Mouse (Mus musculus) liver, embryonic 14.5 days (tissue): ENCODE data around the gene N4bp3. TPM values are rescaled to one million over a fixed set of nuclear protein-coding genes. Genes with fewer than 3 reads are reported as not detected.
"Not testable (repeated sequence)": the region's sequence is repeated elsewhere in the genome, so short reads cannot be mapped to it uniquely, and the experiment has no call there.

Experiments used
- ATAC-seq: fragments of 200-750 bp; cut with Nextera tagmentation; 2 replicates; pipeline ENCODE4 v1.8.0; 2017; ENCODE audit warnings: moderate number of reproducible peaks, mild to moderate bottlenecking, moderate library complexity; ENCODE audit not compliant: insufficient read depth
- DNase-seq, 3 experiments: peaks; one replicate each; pipeline ENCODE4 v3.0.0-alpha.2; 2012 to 2013; ENCODE audit warnings: low read depth in 3 of 3, low spot score in 3 of 3
- H3K27ac ChIP-seq: fragments of 300-500 bp; sonication (generic); 2 replicates; pipeline ENCODE4 v1.5.1; 2014; ENCODE audit warnings: moderate library complexity, mild to moderate bottlenecking, control low read depth, inconsistent platforms
- H3K27me3 ChIP-seq: fragments of 300-500 bp; sonication (generic); 2 replicates; pipeline ENCODE4 v1.6.1; 2014; ENCODE audit warnings: mild to moderate bottlenecking, low read length, moderate library complexity; ENCODE audit not compliant: control insufficient read depth, insufficient read depth
- H3K36me3 ChIP-seq: fragments of 300-500 bp; sonication (generic); replicated peaks from 2 replicates; pipeline ENCODE4 v1.6.1; 2014; ENCODE audit warnings: low read depth; ENCODE audit not compliant: control insufficient read depth, insufficient read depth
- H3K4me1 ChIP-seq, 2 experiments: fragments of 200-500 bp in 1 of 2; fragments of 300-500 bp in 1 of 2; sonication (generic) in 1 of 2; replicated peaks; 2 replicates each; pipeline ENCODE4 v1.6.1; 2012 to 2014; ENCODE audit warnings: antibody characterized with exemption in 1 of 2, inconsistent platforms in 1 of 2, low read length in 1 of 2; ENCODE audit not compliant: control insufficient read depth in 2 of 2, insufficient read depth in 2 of 2
- H3K4me2 ChIP-seq: fragments of 300-500 bp; sonication (generic); 2 replicates; pipeline ENCODE4 v1.6.1; 2014; ENCODE audit warnings: low read depth, mild to moderate bottlenecking, control low read depth, moderate library complexity
- H3K4me3 ChIP-seq, 2 experiments: fragments of 200-500 bp in 1 of 2; fragments of 300-500 bp in 1 of 2; sonication (generic) in 1 of 2; 2 replicates each; pipeline ENCODE4 v1.5.1; 2012 to 2014; ENCODE audit warnings: low read depth in 2 of 2, low read length in 2 of 2, mild to moderate bottlenecking in 2 of 2, control low read depth in 1 of 2, inconsistent platforms in 1 of 2, moderate library complexity in 1 of 2; ENCODE audit not compliant: insufficient read depth in 1 of 2
- H3K9ac ChIP-seq: fragments of 300-500 bp; sonication (generic); replicated peaks from 2 replicates; pipeline ENCODE4 v1.6.1; 2014; ENCODE audit warnings: mild to moderate bottlenecking, control low read depth, moderate library complexity
- H3K9me3 ChIP-seq: fragments of 300-500 bp; sonication (generic); 2 replicates; pipeline ENCODE4 v1.6.1; 2016; ENCODE audit warnings: low read length, mixed read lengths; ENCODE audit not compliant: control insufficient read depth
- CTCF ChIP-seq: IDR thresholded peaks from 2 replicates; pipeline ENCODE4 v1.5.1; 2016; ENCODE audit warnings: antibody characterized with exemption, low read depth, control low read depth
- EP300 ChIP-seq: IDR thresholded peaks from 2 replicates; pipeline ENCODE4 v1.6.1; 2016; ENCODE audit warnings: antibody characterized with exemption, low read depth
- WGBS: fragments of 180-500 bp; shearing (Covaris S2); extraction: QIAGEN DNeasy Blood & Tissue Kit; methylation state at CpG from one replicate; pipeline ENCODE4 v1.1.7; 2014; ENCODE audit not compliant: insufficient replicate concordance; 5-methylcytosine and 5-hydroxymethylcytosine counted together
- polyA plus RNA-seq, 2 experiments: library from polyadenylated mRNA; depleted of rRNA in 1 of 2; stranded (reverse) in 1 of 2; unstranded in 1 of 2; fragments of >200 nt; fragmentation: Nextera tagmentation in 1 of 2; extraction: Ambion mirVana in 1 of 2; gene quantifications; 2 replicates each; pipeline versions ENCODE4 v1.2.1 to v1.2.3; 2012 to 2014

Gene N4bp3
- polyA plus RNA-seq, 2 experiments, result 1.2 to 1.7 TPM

GRCm38 (mm10) chr11:51677737-51678418, 27.2 kb upstream of the N4bp3 start:
- TF ChIP-seq EP300, result no peak
- TF ChIP-seq CTCF, result no peak
- Histone ChIP-seq H3K27ac (no peak overlapping the region), H3K9me3 (no peaks in the 10 kb centered on the region), H3K4me3 (no peak overlapping the region), H3K4me1 (peaks cover 0 to 5% of the 10 kb centered on the region in 2 experiments; a peak in 1 of 4 replicates), H3K4me2 (no peak overlapping the region), H3K36me3 (no peaks in the 10 kb centered on the region), H3K9ac (no peak overlapping the region), H3K27me3 (no peaks in the 10 kb centered on the region)
- DNase-seq (no peak), ATAC-seq (no peak)
- WGBS, result 33% methylated on average over 6 of the region's 6 CpGs

GRCm38 (mm10) chr11:51675386-51675785, 24.7 kb upstream of the N4bp3 start:
- H3K9ac ChIP-seq, result no peak overlapping the region
- no peaks in the 10 kb centered on the region for H3K9me3 ChIP-seq
- H3K36me3 ChIP-seq, result no peaks in the 10 kb centered on the region
- H3K27me3 ChIP-seq, result no peaks in the 10 kb centered on the region
- H3K4me2 ChIP-seq, result no peak overlapping the region
- DNase-seq (no peak), ATAC-seq (no peak)
- no peaks in the 10 kb centered on the region for H3K4me1 ChIP-seq
- TF ChIP-seq CTCF (no peak), EP300 (no peak)
- H3K4me3 ChIP-seq, result no peak overlapping the region
- H3K27ac ChIP-seq, result no peak overlapping the region
- WGBS, result 65% methylated on average over 5 of the region's 5 CpGs

GRCm38 (mm10) chr11:51673291-51673690, 22.6 kb upstream of the N4bp3 start:
- WGBS, result 77% methylated on average over 9 of the region's 9 CpGs
- no peak overlapping the region for H3K4me3 ChIP-seq
- H3K36me3 ChIP-seq, result no peaks in the 10 kb centered on the region
- no peak overlapping the region for H3K9ac ChIP-seq
- ATAC-seq, result no peak
- no peaks in the 10 kb centered on the region for H3K4me1 ChIP-seq
- no peak overlapping the region for H3K4me2 ChIP-seq
- DNase-seq, result no peak
- TF ChIP-seq EP300 (no peak), CTCF (no peak)
- no peaks in the 10 kb centered on the region for H3K27me3 ChIP-seq
- no peaks in the 10 kb centered on the region for H3K9me3 ChIP-seq
- no peak overlapping the region for H3K27ac ChIP-seq

GRCm38 (mm10) chr11:51671376-51671775, 20.7 kb upstream of the N4bp3 start:
- no peak overlapping the region for H3K4me3 ChIP-seq
- no peaks in the 10 kb centered on the region for H3K27me3 ChIP-seq
- no peak overlapping the region for H3K27ac ChIP-seq
- TF ChIP-seq EP300 (no peak), CTCF (no peak)
- no peak overlapping the region for H3K9ac ChIP-seq
- no peak for ATAC-seq
- H3K4me1 ChIP-seq, result no peaks in the 10 kb centered on the region
- 62% methylated on average over 2 of the region's 2 CpGs for WGBS
- H3K9me3 ChIP-seq, result no peaks in the 10 kb centered on the region
- H3K4me2 ChIP-seq, result no peak overlapping the region
- H3K36me3 ChIP-seq, result no peaks in the 10 kb centered on the region
- DNase-seq, result no peak

- no peak overlapping the region for H3K9ac ChIP-seq
- no peaks in the 10 kb centered on the region for H3K27me3 ChIP-seq
- no peak overlapping the region for H3K27ac ChIP-seq
- ATAC-seq (no peak), DNase-seq (no peak)
- H3K9me3 ChIP-seq, result no peaks in the 10 kb centered on the region
- TF ChIP-seq EP300, result no peak
- TF ChIP-seq CTCF, result no peak
- H3K4me2 ChIP-seq, result no peak overlapping the region
- WGBS, result 66% methylated on average over 6 of the region's 7 CpGs
- H3K4me3 ChIP-seq, result no peak overlapping the region
- H3K4me1 ChIP-seq, result no peaks in the 10 kb centered on the region
- H3K36me3 ChIP-seq, result no peaks in the 10 kb centered on the region
Observed at GRCm38 (mm10) chr11:51670846-51671245, 20.2 kb upstream of the N4bp3 start.

- H3K4me3 ChIP-seq, H3K9ac ChIP-seq, H3K27ac ChIP-seq, H3K9me3 ChIP-seq, H3K27me3 ChIP-seq, H3K4me2 ChIP-seq, H3K36me3 ChIP-seq, DNase-seq, ATAC-seq, H3K4me1 ChIP-seq: not testable (repeated sequence)
- WGBS, result 84% methylated on average over 7 of the region's 7 CpGs
Observed at GRCm38 (mm10) chr11:51664747-51665146, 14.1 kb upstream of the N4bp3 start.
